Mouse (Mus musculus): ENCODE measurements at regions not wholly inside any gene's neighbourhood (a gene's known extent, or its start where the extent isn't known, plus 50 kb on each side); places are given as distances from the start of the nearest gene placed in this dataset.

- 48% methylated on average over 5 of the region's 5 CpGs for WGBS
- H3K9me3 ChIP-seq (ENCODE audit: control insufficient read depth, low read depth, low read length), result no peaks in the 10 kb centered on the region
- no peaks in the 10 kb centered on the region for H3K27me3 ChIP-seq (ENCODE audit: control insufficient read depth, insufficient read depth, low read length)
- ATAC-seq (ENCODE audit: insufficient number of reproducible peaks, insufficient read depth, low FRiP score, low read depth), result no peak
- no peaks in the 10 kb centered on the region for H3K36me3 ChIP-seq (ENCODE audit: control insufficient read depth, insufficient read depth, low read length)
- H3K4me2 ChIP-seq (replicated peaks; ENCODE audit: low read depth, low read length), result no peak overlapping the region
- H3K9ac ChIP-seq (replicated peaks; ENCODE audit: low read depth, low read length), result no peak overlapping the region
- no peak overlapping the region for H3K4me3 ChIP-seq (ENCODE audit: low read depth, low read length)
- H3K27ac ChIP-seq (ENCODE audit: low read length), result no peak overlapping the region
- peaks cover 4% of the 10 kb centered on the region; the same call in 1 of the 2 replicates for H3K4me1 ChIP-seq (ENCODE audit: control insufficient read depth, insufficient read depth, low read length)
Observed at GRCm38 (mm10) chr7:136220245-136221167, 504.3 kb upstream of the Mki67 start.

DNA sequence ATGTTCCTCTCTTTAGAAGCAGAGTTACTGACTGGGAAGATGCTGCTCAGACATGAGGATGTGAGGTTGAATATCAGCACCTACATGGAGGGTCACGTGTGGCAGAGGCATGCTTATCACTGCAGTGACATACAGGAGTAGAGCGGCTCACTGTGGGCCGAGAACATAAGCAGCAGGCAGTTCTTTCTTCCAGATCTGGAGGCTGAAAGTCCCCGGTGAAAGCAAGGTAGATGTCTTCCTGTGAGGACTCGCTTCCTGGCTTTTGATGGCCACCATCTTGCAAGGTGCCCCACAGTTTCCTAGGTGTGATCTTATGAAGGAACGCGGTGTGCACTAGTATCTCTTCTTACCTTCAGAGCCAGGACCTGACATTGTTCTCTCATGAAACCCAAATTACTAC lies 505.5 kb upstream of the Mki67 start:
- no peak overlapping the region for H3K4me3 ChIP-seq (ENCODE audit: low read depth, low read length)
- H3K9ac ChIP-seq (replicated peaks; ENCODE audit: low read depth, low read length), result no peak overlapping the region
- no peak overlapping the region for H3K27ac ChIP-seq (ENCODE audit: low read length)
- no peaks in the 10 kb centered on the region for H3K36me3 ChIP-seq (ENCODE audit: control insufficient read depth, insufficient read depth, low read length)
- 91% methylated on average over 7 of the region's 7 CpGs for WGBS
- no peak for ATAC-seq (ENCODE audit: insufficient number of reproducible peaks, insufficient read depth, low FRiP score, low read depth)
- H3K9me3 ChIP-seq (ENCODE audit: control insufficient read depth, low read depth, low read length), result no peaks in the 10 kb centered on the region
- H3K4me1 ChIP-seq (ENCODE audit: control insufficient read depth, insufficient read depth, low read length), result peaks cover 4% of the 10 kb centered on the region; the same call in 1 of the 2 replicates
- H3K27me3 ChIP-seq (ENCODE audit: control insufficient read depth, insufficient read depth, low read length), result no peaks in the 10 kb centered on the region
- no peak overlapping the region for H3K4me2 ChIP-seq (replicated peaks; ENCODE audit: low read depth, low read length)

DNA sequence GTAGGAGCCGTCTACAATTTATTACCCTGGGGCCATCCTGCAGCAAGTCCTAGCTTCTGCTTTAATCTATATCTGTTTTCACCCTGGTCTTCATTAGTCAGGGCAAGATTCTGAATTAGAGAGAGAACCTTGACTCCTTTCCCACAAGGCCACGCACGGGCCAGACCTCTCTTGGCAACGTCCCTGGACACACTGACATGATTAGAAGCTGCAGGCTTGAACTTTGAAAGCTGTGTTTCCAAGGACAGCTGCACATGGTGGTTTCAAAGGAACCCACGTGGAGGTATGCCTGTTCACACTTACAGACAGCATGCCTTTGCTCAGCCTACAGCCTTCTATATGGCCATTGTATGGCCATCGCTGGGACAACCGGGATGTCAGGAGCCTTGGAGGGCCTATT lies 509.9 kb upstream of the Mki67 start:
- H3K36me3 ChIP-seq (ENCODE audit: control insufficient read depth, insufficient read depth, low read length), result no peaks in the 10 kb centered on the region
- H3K4me2 ChIP-seq (replicated peaks; ENCODE audit: low read depth, low read length), result no peak overlapping the region
- 80% methylated on average over 7 of the region's 7 CpGs for WGBS

GRCm38 (mm10) chr7:136228331-136228730 lies 512.2 kb upstream of the Mki67 start:
- 78% methylated on average over 2 of the region's 2 CpGs for WGBS

More for the DNA sequence above, 509.9 kb upstream of the Mki67 start:
- Histone ChIP-seq H3K4me3 (ENCODE audit: low read depth, low read length) (no peak overlapping the region), H3K9me3 (ENCODE audit: control insufficient read depth, low read depth, low read length) (no peaks in the 10 kb centered on the region), H3K4me1 (ENCODE audit: control insufficient read depth, insufficient read depth, low read length) (no peaks in the 10 kb centered on the region), H3K27ac (ENCODE audit: low read length) (no peak overlapping the region), H3K9ac (replicated peaks; ENCODE audit: low read depth, low read length) (no peak overlapping the region), H3K27me3 (ENCODE audit: control insufficient read depth, insufficient read depth, low read length) (no peaks in the 10 kb centered on the region)
- ATAC-seq (ENCODE audit: insufficient number of reproducible peaks, insufficient read depth, low FRiP score, low read depth), result no peak

GRCm38 (mm10) chr7:136229592-136229991 lies 513.4 kb upstream of the Mki67 start:
- Histone ChIP-seq H3K36me3 (ENCODE audit: control insufficient read depth, insufficient read depth, low read length) (no peaks in the 10 kb centered on the region), H3K4me1 (ENCODE audit: control insufficient read depth, insufficient read depth, low read length) (no peaks in the 10 kb centered on the region), H3K4me3 (ENCODE audit: low read depth, low read length) (no peak overlapping the region), H3K27ac (ENCODE audit: low read length) (no peak overlapping the region), H3K27me3 (ENCODE audit: control insufficient read depth, insufficient read depth, low read length) (no peaks in the 10 kb centered on the region), H3K4me2 (replicated peaks; ENCODE audit: low read depth, low read length) (no peak overlapping the region), H3K9me3 (ENCODE audit: control insufficient read depth, low read depth, low read length) (no peaks in the 10 kb centered on the region), H3K9ac (replicated peaks; ENCODE audit: low read depth, low read length) (no peak overlapping the region)
- 73% methylated on average over 11 of the region's 11 CpGs for WGBS
- no peak for ATAC-seq (ENCODE audit: insufficient number of reproducible peaks, insufficient read depth, low FRiP score, low read depth)

More at GRCm38 (mm10) chr7:136228331-136228730, 512.2 kb upstream of the Mki67 start:
- no peaks in the 10 kb centered on the region for H3K36me3 ChIP-seq (ENCODE audit: control insufficient read depth, insufficient read depth, low read length)
- no peak overlapping the region for H3K9ac ChIP-seq (replicated peaks; ENCODE audit: low read depth, low read length)
- no peak overlapping the region for H3K4me2 ChIP-seq (replicated peaks; ENCODE audit: low read depth, low read length)
- no peaks in the 10 kb centered on the region for H3K9me3 ChIP-seq (ENCODE audit: control insufficient read depth, low read depth, low read length)
- no peak overlapping the region for H3K4me3 ChIP-seq (ENCODE audit: low read depth, low read length)
- H3K27ac ChIP-seq (ENCODE audit: low read length), result no peak overlapping the region
- H3K27me3 ChIP-seq (ENCODE audit: control insufficient read depth, insufficient read depth, low read length), result no peaks in the 10 kb centered on the region
- no peak for ATAC-seq (ENCODE audit: insufficient number of reproducible peaks, insufficient read depth, low FRiP score, low read depth)
- no peaks in the 10 kb centered on the region for H3K4me1 ChIP-seq (ENCODE audit: control insufficient read depth, insufficient read depth, low read length)

DNA sequence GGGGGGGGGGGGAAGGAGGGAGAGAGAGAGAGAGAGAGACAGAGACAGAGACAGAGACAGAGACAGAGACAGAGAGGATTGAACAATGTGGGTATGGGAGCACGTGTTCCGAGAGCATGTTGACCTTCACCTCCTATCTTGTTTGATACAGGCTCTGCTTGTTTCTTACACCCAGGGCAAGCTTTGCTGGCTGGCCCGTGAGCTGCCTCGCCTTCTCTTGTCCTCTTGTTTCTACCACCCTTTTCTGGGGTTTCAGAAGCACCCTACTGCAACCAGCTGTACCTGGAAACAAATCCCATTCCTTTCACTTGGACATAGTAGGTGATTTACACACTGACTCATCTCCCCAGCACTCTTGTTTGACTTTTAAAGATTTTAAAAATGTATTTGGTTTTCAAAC lies 516.0 kb upstream of the Mki67 start:
- Histone ChIP-seq H3K4me3 (ENCODE audit: low read depth, low read length) (no peak overlapping the region), H3K9me3 (ENCODE audit: control insufficient read depth, low read depth, low read length) (no peaks in the 10 kb centered on the region), H3K27ac (ENCODE audit: low read length) (no peak overlapping the region), H3K9ac (replicated peaks; ENCODE audit: low read depth, low read length) (no peak overlapping the region), H3K27me3 (ENCODE audit: control insufficient read depth, insufficient read depth, low read length) (no peaks in the 10 kb centered on the region), H3K36me3 (ENCODE audit: control insufficient read depth, insufficient read depth, low read length) (no peaks in the 10 kb centered on the region), H3K4me2 (replicated peaks; ENCODE audit: low read depth, low read length) (no peak overlapping the region), H3K4me1 (ENCODE audit: control insufficient read depth, insufficient read depth, low read length) (no peaks in the 10 kb centered on the region)
- 60% methylated on average over 4 of the region's 4 CpGs for WGBS
- ATAC-seq (ENCODE audit: insufficient number of reproducible peaks, insufficient read depth, low FRiP score, low read depth), result no peak

DNA sequence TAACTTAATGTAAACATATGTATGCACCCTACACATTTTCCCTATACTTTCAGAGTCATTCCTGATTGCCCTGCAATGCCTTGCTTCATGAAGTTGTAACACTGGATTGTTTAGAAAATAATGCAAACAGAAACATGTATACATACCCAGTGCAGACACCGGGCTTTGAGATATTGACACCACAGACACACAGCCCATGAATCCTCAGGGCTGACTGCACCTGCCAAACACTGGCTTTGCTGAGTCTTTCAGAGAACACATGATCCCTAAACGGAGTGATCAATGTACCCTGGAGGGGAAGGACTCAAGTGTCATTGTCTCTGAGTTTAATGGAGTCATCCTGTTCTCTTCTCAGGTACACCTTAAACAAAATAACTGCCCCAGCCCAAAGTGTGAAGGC lies 519.4 kb upstream of the Mki67 start:
- WGBS, result 62% methylated on average over 2 of the region's 2 CpGs
- Histone ChIP-seq H3K9ac (replicated peaks; ENCODE audit: low read depth, low read length) (no peak overlapping the region), H3K4me3 (ENCODE audit: low read depth, low read length) (no peak overlapping the region), H3K27me3 (ENCODE audit: control insufficient read depth, insufficient read depth, low read length) (no peaks in the 10 kb centered on the region), H3K9me3 (ENCODE audit: control insufficient read depth, low read depth, low read length) (no peaks in the 10 kb centered on the region), H3K36me3 (ENCODE audit: control insufficient read depth, insufficient read depth, low read length) (no peaks in the 10 kb centered on the region), H3K4me2 (replicated peaks; ENCODE audit: low read depth, low read length) (no peak overlapping the region), H3K4me1 (ENCODE audit: control insufficient read depth, insufficient read depth, low read length) (no peaks in the 10 kb centered on the region), H3K27ac (ENCODE audit: low read length) (no peak overlapping the region)
- ATAC-seq (ENCODE audit: insufficient number of reproducible peaks, insufficient read depth, low FRiP score, low read depth), result no peak

GRCm38 (mm10) chr7:136236391-136236790 lies 520.2 kb upstream of the Mki67 start:
- Histone ChIP-seq H3K9me3 (ENCODE audit: control insufficient read depth, low read depth, low read length) (no peaks in the 10 kb centered on the region), H3K4me1 (ENCODE audit: control insufficient read depth, insufficient read depth, low read length) (no peaks in the 10 kb centered on the region), H3K27ac (ENCODE audit: low read length) (no peak overlapping the region), H3K9ac (replicated peaks; ENCODE audit: low read depth, low read length) (no peak overlapping the region), H3K27me3 (ENCODE audit: control insufficient read depth, insufficient read depth, low read length) (no peaks in the 10 kb centered on the region), H3K4me3 (ENCODE audit: low read depth, low read length) (no peak overlapping the region), H3K36me3 (ENCODE audit: control insufficient read depth, insufficient read depth, low read length) (no peaks in the 10 kb centered on the region), H3K4me2 (replicated peaks; ENCODE audit: low read depth, low read length) (no peak overlapping the region)
- 57% methylated on average over 10 of the region's 10 CpGs for WGBS
- ATAC-seq (ENCODE audit: insufficient number of reproducible peaks, insufficient read depth, low FRiP score, low read depth), result no peak
